Mouse (Mus musculus): ENCODE results near the gene Actrt2. TPM values are rescaled to one million over a fixed set of nuclear protein-coding genes. Genes with fewer than 3 reads are reported as not detected.
A peak's percentile ranks its signal among the peaks of the same experiment; 100 is the strongest.

The Actrt2 gene
- polyA plus RNA-seq, 1 experiment from 2014 or later = not detected

DNA sequence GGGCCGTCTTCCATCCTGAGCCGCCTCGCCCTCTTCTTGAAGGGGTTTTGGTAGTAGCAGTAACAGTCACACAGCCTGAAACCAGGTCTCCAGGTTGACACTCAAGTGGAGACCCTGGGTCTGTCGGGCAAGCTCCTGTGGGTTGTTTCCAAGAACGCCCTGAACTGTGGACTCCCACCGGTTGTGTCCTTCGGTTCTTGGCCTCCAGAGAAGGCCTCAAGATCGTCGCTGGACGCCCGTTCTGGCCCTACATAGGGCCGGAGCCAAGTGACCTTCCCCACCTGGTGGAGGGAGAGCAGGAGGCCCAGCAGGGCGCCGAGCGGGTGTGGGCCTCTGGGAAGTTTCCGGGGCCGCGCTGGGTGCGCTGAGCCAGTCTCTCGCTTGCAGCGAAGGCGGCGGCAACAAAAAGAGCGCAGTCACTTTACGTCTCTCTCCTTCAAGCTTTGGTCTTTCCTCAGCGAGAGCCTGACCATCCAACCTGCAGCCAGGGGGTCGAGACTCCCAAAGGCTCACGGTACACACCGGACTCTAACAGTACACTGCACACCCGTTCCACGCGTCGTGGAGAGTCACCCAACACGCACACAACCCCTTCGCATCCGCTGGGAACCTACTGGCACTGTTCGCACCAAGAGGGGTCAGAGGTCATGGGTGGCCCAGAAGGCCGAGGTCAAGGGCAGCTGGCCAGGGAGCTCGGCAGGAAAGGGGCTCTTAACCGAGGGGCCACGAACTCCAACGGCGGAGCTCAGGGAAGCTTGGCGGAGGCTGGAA lies 33.0 kb downstream of the Actrt2 start:
- 14% methylated on average over 44 of the region's 44 CpGs for WGBS
- peaks cover 49% of the 10 kb centered on the region for H3K27me3 ChIP-seq (replicated peaks; ENCODE audit: insufficient read depth, low read length)
- no peaks in the 10 kb centered on the region for H3K36me3 ChIP-seq (ENCODE audit: insufficient read depth, low read length)
- peak overlapping the region; percentile 79 for H3K4me3 ChIP-seq (ENCODE audit: low read depth, low read length)
- H3K4me2 ChIP-seq (replicated peaks; ENCODE audit: low read depth, low read length) = peak overlapping the region; percentile 97
- TF ChIP-seq CTCF (IDR thresholded peaks at IDR 0.05) = no peak
- H3K9ac ChIP-seq (replicated peaks; ENCODE audit: low read depth) = peak overlapping the region; percentile 68
- H3K4me1 ChIP-seq (ENCODE audit: insufficient read depth, low read depth, low read length) = 0 out of 2 replicates have a peak, but pooled peaks cover 2% of the 10 kb centered on the region
- peak overlapping the region; percentile 95 for H3K27ac ChIP-seq (ENCODE audit: low read length)
- no peaks in the 10 kb centered on the region for H3K9me3 ChIP-seq (ENCODE audit: low read length)
- no peak for DNase-seq (ENCODE audit: low spot score)
- ATAC-seq = no peak

DNA sequence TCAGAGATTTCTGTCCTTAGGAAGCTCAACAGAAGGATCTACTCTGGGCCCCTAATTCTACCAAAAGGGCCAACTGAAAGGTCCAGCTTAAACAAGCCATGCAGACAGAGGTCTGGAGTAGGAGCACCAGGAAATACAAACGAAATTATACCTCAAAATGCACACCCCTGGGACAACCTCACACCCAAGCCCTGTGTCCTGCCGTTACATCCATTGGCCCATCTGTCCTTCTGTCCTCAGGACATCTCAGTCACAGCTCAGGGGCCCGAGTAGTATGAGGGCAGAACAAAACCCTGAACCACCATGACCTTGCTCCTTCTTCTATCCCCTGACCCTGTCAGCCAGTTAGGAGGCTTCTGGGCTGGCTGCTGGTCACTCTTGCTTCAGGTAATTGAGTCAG lies 33.7 kb downstream of the Actrt2 start:
- peak overlapping the region; percentile 68; the same call in 1 of the 2 replicates for H3K9ac ChIP-seq (replicated peaks; ENCODE audit: low read depth)
- H3K27ac ChIP-seq (ENCODE audit: low read length) = peak overlapping the region; percentile 95; the same call in 1 of the 2 replicates
- H3K4me2 ChIP-seq (replicated peaks; ENCODE audit: low read depth, low read length) = peak overlapping the region; percentile 97
- H3K36me3 ChIP-seq (ENCODE audit: insufficient read depth, low read length) = no peaks in the 10 kb centered on the region
- TF ChIP-seq CTCF (IDR thresholded peaks at IDR 0.05) (no peak), EP300 (IDR thresholded peaks at IDR 0.05) (no peak)
- 35% methylated on average over 3 of the region's 3 CpGs for WGBS
- H3K4me1 ChIP-seq (ENCODE audit: insufficient read depth, low read depth, low read length) = peaks cover 2% of the 10 kb centered on the region; the same call in 1 of the 2 replicates
- H3K9me3 ChIP-seq (ENCODE audit: low read length) = no peaks in the 10 kb centered on the region
- no peak for ATAC-seq
- H3K4me3 ChIP-seq (ENCODE audit: low read depth, low read length) = peak overlapping the region; percentile 79
- no peak for DNase-seq (ENCODE audit: low spot score)
- H3K27me3 ChIP-seq (replicated peaks; ENCODE audit: insufficient read depth, low read length) = peaks cover 42% of the 10 kb centered on the region

DNA sequence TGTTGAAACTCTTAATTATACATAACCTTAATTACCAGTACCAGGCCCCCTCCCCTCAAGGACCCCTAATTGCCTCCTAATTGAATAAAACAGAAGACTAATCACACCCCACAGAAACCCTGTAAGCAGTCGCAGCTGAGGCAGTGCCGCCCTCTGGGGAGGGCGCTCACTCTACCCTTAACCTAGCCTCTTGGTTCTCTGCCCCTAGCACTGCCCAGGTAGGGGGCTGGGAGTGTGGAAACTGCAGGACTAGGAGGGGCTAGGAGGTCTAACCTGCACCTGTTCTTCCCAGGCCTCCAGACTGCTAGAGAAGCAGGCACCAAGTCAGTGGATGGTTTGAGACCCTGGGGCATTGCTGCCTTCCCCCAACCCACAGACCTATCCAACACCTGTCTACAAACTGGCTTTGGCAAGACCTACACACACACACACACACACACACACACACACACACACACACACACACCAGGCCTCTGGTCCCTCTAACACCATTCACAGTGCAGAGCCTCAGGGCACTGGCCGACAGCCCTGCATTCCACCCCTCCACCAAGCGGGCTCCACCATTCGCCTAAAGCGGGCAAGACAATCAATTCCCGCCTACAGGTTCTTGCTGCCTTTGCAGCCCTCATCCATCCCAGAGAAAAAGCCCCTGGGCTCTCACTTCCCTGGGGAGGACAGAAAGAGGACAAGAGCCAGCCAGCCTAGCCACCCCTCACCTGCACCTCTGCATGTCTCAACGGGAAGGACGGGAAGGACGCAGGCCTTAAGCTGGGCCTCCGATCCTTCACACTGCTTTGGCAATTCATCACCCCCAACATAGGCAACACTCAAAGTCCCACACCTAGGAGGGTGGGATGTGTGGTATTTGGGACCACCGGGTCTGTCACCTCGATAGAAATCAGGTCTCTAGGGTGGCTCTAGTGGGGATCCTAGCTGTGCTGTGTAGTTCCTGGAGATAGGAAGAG lies 34.6 kb downstream of the Actrt2 start:
- peak overlapping the region; percentile 22; the same call in 1 of the 2 replicates for H3K27ac ChIP-seq (ENCODE audit: low read length)
- H3K4me3 ChIP-seq (ENCODE audit: low read depth, low read length) = peak overlapping the region; percentile 21; the same call in 1 of the 2 replicates
- H3K36me3 ChIP-seq (ENCODE audit: insufficient read depth, low read length) = no peaks in the 10 kb centered on the region
- peaks cover 37% of the 10 kb centered on the region for H3K27me3 ChIP-seq (replicated peaks; ENCODE audit: insufficient read depth, low read length)
- TF ChIP-seq EP300 (IDR thresholded peaks at IDR 0.05) (no peak), CTCF (IDR thresholded peaks at IDR 0.05) (no peak)
- WGBS = 40% methylated on average over 14 of the region's 14 CpGs
- H3K9ac ChIP-seq (replicated peaks; ENCODE audit: low read depth) = peak overlapping the region; percentile 68; the same call in 1 of the 2 replicates
- ATAC-seq = no peak
- no peaks in the 10 kb centered on the region for H3K9me3 ChIP-seq (ENCODE audit: low read length)
- peaks cover 7% of the 10 kb centered on the region; the same call in 1 of the 2 replicates for H3K4me1 ChIP-seq (ENCODE audit: insufficient read depth, low read depth, low read length)
- peak overlapping the region; percentile 97 for H3K4me2 ChIP-seq (replicated peaks; ENCODE audit: low read depth, low read length)
- no peak for DNase-seq (ENCODE audit: low spot score)

DNA sequence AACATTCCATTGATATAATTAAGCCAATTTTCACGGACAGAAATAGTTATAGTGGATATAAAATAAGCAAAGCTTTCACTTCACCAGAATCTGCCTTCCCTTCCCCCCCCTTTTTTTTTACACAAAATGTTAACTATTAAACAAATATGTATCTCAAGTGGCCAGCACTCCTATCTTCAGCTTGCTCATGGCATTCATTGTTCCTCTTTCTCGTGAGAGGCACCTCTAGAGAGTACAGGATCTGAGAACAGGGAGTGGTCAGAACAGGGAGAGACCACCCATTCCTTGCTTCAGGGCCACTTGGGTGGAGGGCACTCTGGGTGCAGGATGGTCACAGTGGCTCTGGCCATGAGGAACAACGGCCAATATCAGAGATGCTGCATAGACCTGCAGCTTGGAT lies 36.9 kb downstream of the Actrt2 start:
- Histone ChIP-seq H3K27ac (ENCODE audit: low read length) (peak overlapping the region; percentile 63), H3K9me3 (ENCODE audit: low read length) (no peaks in the 10 kb centered on the region), H3K4me2 (replicated peaks; ENCODE audit: low read depth, low read length) (peak overlapping the region; percentile 44), H3K4me1 (ENCODE audit: insufficient read depth, low read depth, low read length) (peaks cover 10% of the 10 kb centered on the region; the same call in 1 of the 2 replicates), H3K27me3 (replicated peaks; ENCODE audit: insufficient read depth, low read length) (peaks cover 24% of the 10 kb centered on the region), H3K4me3 (ENCODE audit: low read depth, low read length) (no peak overlapping the region), H3K9ac (replicated peaks; ENCODE audit: low read depth) (no peak overlapping the region), H3K36me3 (ENCODE audit: insufficient read depth, low read length) (no peaks in the 10 kb centered on the region)
- peak; percentile 65; the same call in 1 of the 2 replicates for TF ChIP-seq EP300 (IDR thresholded peaks at IDR 0.05)
- no peak for TF ChIP-seq CTCF (IDR thresholded peaks at IDR 0.05)
- 26% methylated on average over 3 of the region's 3 CpGs for WGBS
- DNase-seq (ENCODE audit: low spot score) (peak; percentile 76), ATAC-seq (peak; percentile 61)

DNA sequence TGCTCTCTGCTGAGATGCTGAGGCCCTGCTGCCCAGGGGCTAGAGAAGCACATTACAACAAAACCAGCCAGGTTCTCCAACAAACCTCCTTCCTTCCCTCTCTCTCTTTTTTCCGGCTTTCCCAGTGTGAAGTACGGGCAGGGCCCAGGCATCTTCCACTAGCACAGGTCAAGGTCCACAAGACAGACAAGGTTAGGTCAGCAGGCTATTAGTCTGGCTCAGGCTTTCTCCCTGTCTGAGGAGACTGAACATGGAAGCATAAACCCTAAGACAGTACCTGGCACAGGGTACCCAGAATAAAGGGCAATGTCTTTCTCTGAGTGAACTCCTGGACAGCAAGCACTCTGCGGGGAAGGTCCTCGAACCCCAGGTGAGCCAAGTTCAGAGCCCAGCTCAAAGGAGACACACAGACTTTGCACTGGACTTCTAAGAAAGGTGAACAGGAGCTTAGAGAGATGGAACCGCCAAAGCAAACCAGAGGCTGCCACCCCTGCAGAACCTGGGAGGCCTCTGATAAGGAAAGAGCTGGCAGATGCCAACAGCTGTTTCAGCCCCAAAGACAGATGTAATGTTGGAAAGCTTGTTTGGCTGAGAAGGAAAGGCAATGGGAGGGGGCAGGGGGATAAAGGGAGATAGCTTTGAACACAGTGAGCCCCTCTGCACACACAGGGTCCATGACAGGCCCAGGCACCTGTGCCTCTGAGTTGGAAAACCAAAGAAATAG lies 40.1 kb downstream of the Actrt2 start:
- DNase-seq (ENCODE audit: low spot score) = no peak
- Histone ChIP-seq H3K9ac (replicated peaks; ENCODE audit: low read depth) (no peak overlapping the region), H3K9me3 (ENCODE audit: low read length) (no peaks in the 10 kb centered on the region), H3K4me2 (replicated peaks; ENCODE audit: low read depth, low read length) (no peak overlapping the region), H3K4me1 (ENCODE audit: insufficient read depth, low read depth, low read length) (peaks cover 11% of the 10 kb centered on the region; the same call in 1 of the 2 replicates), H3K27ac (ENCODE audit: low read length) (no peak overlapping the region), H3K36me3 (ENCODE audit: insufficient read depth, low read length) (no peaks in the 10 kb centered on the region), H3K27me3 (replicated peaks; ENCODE audit: insufficient read depth, low read length) (no peaks in the 10 kb centered on the region), H3K4me3 (ENCODE audit: low read depth, low read length) (no peak overlapping the region)
- TF ChIP-seq CTCF (IDR thresholded peaks at IDR 0.05) (no peak), EP300 (IDR thresholded peaks at IDR 0.05) (no peak)
- no peak for ATAC-seq
- WGBS = 56% methylated on average over 5 of the region's 5 CpGs

All from lung, postnatal 0 days (tissue).